Mouse (Mus musculus) T-helper 2 cell (primary cell): ENCODE data around the gene Tpx2.

Source experiments
- in situ Hi-C: fragments of 300-600 bp; cut with MboI, MseI; formaldehyde crosslinking; loops from one replicate; pipeline ENCODE4 v1.15.1; 2025; ENCODE audit warnings: high pct_unique_total_duplicates

Gene Tpx2

DNA sequence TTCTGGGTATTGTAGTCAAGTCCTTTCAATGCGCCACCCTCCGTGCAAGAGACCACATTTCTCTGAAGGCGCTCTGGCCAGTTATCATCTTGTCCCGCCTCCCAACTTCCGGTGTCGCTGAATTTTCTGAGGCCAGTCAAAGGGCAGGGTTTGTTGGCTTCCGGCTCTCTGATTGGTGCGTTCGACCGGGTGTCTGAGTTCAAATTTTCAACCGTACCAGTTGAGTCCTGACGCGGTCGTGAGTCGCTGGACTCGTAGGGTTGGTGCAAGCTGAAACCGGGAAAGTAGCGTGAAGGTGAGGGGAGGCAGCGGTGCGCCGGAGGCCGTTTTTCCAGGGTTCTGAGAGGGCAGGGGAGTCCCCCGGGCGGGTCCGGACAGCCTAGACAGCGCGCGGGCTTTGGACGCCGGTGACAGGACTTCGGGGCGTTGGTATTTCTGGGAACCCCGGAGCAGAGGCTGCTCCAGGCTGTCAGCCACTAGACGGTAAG lies at the start of gene Tpx2:
Gene Tpx2 (plus strand): TSS at position 150 of the 488 bp plus-strand sequence.
- in situ Hi-C loops = no loop called here

GRCm38 (mm10) chr2:152799954-152800761 lies 47.6 kb upstream of the Tpx2 start:
- in situ Hi-C loops = no loop called here

DNA sequence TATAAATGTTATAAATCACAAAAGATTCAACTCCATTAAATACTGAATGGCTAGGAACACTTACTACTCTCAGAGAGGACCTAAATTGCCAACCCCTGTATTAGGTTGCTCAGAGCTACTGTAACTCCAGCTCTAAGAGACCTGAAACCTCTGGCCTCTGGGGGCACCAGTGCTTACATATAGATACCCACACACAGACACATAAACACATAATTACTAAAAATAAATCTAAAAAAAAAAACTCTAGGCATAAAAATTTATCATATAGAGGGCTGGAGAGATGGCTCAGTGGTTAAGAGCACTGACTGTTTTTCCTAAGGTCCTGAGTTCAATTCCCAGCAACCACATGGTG lies 47.0 kb upstream of the Tpx2 start:
- in situ Hi-C loops = no loop called here

DNA sequence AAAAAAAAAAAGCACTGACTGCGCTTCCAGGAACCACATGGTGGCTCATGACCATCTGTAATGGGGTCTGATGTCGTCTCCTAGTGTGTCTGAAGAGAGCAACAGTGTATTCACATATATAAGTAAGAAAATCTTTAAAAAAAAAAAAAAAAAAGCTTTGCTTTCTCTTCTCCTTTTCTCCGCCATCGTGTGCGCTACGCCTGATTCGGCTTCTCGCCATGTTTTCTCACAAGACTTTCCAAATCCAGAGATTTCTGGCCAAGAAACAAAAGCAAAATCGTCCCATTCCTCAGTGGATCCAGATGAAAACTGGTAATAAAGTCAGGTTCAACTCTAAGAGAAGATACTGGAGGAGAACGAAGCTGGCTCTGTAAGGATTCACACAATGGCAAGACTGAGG lies 45.5 kb upstream of the Tpx2 start:
- in situ Hi-C loops = no loop called here

DNA sequence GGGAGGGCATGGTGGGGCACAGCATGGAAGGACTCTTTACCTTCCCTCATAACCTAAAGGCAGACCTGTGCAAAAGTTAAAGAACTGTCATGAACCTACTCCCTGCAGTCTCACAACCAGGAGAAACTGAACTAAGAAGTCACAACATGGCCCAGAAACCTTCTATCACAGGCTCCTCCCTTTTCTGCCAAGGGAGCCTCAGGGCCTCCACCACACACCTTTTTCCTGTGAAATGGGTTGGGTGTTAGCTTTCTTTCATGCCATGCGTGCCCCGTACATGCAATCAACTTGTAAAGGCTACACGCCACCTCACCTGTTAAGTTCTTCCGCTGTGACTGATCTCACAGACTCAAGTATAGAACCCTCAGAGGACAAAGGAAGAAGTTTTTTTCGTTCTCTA lies 44.7 kb upstream of the Tpx2 start:
- in situ Hi-C loops = no loop called here

DNA sequence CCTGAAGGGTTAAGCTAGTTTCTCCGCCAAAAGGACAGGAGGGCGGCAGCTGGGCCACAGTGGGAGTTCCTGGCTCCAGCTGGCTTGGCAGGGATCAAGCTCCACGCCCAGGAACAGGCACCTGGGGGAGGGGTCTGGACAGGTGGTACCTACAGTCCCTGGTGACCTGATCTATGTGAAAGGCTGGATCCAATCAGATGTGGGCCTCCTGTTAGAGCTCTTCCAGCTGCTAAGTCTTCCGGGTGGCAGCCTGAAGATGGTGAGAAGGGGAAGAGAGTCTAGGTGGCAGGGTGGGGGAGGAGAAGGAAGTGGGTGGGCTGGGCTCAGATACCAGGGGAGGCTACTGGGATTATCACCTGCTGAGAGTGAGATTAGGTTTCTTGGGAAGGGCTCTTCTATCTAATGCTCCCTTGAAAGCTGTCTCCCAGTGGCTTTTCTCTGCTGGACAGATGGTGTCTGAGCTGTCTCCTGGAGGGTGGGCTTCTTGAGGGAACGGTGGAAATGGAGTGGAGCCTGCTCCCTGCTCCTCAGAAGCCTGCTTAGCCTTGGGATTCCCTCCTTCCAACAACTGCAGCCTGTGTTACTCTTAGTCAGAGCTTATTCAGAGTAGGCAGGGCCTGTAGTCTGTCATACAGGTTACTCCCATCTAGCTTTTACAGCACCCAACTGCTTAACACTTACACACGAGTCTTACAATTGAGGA lies 43.2 kb upstream of the Tpx2 start:
- in situ Hi-C loops = no loop called here

DNA sequence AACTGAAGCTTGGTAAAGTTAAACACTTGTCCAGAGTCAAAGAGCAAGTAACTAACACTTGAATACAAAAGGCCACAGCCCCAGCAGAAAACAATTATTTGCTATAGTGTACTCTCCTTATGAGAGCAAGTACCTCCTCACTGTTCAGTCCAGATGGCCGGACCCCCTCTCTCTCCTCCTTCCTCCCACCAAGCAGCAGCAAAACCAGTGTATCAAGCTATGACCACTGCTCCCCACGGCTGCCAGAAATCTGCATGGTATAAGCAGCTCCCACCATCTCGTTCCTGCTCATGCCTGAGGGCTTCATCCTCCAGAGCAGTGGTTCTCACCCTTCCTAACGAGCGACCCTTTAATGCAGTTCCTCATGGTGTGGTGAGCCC lies 42.7 kb upstream of the Tpx2 start:
- in situ Hi-C loops = no loop called here

DNA sequence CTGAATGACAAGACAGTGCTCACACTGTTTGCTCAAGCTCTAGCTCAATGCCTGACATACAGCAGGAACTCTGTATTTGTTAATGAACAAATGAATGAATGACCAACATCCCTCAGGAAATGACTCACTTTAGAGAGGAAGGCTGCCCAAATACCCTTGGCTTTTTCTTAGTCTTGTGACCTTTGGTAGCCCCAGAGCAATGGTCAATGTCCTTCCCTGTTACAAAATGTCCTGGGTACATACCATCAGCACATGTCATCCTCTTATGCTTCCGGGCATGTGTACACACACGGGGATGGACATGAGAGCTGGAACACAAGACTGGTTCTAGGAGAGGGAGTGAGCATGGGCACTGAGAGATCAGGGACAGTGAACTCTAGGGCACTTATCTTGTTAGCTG lies 41.7 kb upstream of the Tpx2 start:
- in situ Hi-C loops = no loop called here

DNA sequence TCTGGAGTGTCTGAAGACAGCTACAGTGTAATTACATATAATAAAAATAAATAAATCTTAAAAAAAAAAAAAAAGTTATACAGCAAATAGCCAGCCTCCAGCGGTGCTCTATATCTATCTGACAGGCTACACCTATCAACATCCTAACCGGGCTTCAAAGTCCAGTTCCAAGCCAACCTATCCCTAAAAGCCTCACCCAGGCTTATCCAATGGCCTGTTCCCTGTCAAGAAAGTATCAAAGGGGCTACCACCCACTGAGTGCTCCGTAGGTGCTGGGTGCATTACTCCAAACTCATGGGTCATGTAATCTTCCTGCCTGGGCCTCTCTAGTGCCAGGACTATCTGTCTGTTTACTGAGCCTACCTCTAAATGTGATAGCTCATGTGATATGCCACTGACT lies 39.6 kb upstream of the Tpx2 start:
- in situ Hi-C loops = no loop called here

DNA sequence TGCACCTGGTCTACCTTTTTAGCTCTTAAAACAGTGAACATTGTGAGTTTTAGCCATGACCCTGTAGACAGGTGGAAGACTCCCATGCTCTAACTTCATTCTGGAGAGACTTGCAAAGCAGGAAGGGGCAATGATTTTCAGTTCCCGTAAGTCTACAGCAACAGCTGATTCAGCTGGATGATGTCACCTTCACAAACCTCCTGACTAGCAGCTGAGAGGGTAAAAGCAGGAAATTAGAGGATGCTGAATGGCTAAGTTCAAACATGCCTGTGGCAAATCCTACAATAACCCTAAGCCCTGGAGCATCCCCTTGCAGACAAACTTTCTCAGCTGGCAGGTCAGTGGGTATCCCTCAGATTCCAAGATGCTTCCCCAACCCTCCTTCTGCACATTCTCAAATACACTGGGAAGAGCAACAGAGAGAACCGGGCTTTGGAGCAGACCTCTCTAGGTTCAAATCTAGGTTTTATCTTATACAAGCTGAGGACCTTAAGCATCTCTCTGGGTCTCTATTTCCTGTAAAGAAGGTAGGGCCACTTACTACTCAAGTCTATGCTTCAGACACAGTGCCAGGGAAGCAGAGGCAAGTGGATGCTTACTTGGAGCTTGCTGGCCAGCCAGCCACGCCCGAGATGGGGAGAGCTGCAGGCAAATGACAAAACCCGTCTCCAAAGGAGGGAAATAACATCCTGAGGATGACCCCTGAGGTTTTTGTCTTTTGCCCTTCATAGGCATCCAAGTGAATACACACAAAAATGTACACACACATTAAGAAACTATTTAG lies 37.4 kb upstream of the Tpx2 start:
- in situ Hi-C loops = no loop called here

GRCm38 (mm10) chr2:152811336-152812165 lies 36.2 kb upstream of the Tpx2 start:
- in situ Hi-C loops = no loop called here

DNA sequence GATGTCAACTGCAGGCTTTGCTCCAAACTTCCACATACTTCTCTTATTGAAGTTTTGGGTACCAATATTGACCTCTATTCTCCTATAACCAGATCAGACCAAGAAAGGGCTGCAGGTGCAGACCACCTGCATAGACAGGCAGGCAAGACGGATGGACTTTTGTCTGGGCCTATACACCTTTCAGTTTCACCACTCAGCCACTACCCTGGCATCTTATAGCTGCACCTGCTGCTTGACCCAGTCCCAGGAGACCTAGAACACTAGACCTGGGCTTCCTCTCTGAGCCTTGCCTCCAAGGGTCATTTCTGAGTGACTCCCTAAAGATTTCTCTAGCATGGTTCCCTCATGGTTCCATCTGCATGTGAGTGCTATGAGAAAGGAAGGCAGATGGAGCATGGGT lies 34.5 kb upstream of the Tpx2 start:
- in situ Hi-C loops = no loop called here

DNA sequence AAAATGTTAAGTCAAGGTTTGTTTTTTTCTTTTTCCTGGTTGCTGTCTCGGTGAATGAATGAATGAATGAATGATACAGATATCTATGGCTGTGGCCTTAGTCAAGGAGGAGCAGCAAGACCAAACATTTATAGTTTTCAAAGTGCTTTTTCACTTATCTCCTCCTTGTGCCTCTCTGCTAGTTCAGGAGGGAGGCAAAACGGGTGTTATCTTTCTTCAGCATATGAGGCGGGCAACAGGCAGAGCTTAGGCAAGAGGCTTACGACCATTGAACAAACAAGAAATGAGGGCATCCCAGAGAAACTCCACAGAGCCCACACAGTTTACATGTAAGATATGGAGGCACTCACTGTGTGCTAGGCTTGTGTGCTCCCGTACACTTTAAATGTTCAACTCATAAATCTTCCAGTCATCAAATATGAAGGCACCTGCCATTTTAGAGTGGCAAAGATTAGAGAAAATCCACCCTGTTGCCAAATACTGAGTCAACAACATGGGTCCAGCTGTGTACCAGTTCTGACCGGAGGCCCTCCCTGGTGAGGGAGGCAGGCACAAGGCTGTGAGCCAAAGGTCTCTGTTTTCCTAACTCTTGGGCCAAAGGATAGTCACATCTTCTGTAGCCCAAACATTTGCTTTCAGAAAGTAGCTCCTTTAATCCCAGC lies 33.4 kb upstream of the Tpx2 start:
- in situ Hi-C loops = no loop called here

- in situ Hi-C loops = no loop called here
Observed at GRCm38 (mm10) chr2:152815879-152816656, 31.7 kb upstream of the Tpx2 start.

- in situ Hi-C loops = no loop called here
Observed at GRCm38 (mm10) chr2:152816657-152817348, 31.0 kb upstream of the Tpx2 start.

DNA sequence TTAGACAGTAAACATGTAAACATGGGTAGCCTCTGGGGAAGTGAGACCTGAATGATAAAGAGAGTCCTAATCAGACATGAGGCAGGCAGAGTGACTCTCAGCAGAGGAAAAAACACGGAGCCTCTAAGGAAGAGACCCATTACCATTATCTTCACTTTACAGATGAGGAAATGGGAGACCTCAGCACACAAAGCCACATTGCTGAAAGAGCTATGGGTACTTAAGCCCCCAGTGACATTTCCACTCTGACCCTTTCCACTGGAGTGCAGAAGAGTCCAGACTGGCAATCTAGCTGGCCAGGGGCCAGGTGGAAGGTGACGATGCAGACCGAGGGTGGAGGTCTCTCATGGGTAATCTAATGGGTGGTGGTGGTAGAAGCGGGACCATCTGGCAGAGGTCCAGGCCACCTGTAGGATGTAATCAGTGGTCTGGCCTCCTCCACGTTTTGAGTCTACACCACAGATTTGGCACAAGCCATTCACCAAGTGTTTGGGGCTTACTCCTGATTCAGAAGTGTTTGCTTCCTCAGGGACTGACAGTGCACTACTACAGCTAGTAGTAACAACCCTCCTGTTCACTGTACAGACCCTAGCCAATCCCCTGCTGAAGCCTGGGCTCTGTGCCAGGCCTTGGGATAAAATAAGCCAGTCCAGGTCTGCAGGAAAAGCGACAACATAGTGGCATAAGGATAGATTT lies 30.0 kb upstream of the Tpx2 start:
- in situ Hi-C loops = no loop called here

DNA sequence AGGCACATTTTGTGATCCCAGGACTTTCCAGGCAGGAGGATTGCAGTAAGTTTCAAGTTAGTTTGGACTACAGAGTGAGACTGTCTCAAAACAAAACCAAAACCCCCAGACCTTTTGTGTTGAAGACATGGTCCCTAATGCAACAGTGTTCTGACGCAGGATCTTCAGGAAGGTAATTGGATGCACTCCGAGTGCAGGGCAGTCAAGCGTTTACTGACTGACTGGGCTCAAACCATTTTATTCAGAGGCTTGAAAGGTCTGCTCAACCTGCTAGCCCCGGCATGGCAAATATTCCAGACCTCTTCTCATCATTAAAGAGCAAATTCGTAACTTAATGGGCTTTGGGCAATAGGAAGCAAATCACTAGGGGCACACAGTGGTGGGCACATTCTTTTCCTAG lies 29.1 kb upstream of the Tpx2 start:
- in situ Hi-C loops = no loop called here

GRCm38 (mm10) chr2:152819097-152819624 lies 28.6 kb upstream of the Tpx2 start:
- in situ Hi-C loops = no loop called here

DNA sequence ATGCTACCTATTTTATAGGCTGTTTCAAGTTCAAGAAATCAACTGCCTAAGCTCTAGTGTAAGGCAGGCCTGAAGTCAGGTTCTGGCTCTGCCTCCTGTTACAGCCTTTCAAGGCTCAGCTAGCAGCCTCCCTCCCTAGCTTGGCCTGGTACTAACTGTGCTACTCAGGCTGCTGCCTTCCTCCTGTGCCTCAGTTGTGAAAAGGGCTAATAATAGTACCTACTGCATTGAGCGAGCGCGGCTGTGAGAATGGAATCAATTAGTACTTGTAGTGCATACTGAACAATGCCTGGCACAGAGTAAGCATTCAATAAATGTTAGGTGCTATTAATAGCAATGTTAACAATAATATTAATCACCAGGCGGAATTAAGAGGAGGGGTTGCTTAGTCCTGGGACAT lies 27.8 kb upstream of the Tpx2 start:
- in situ Hi-C loops = no loop called here
